Mouse (Mus musculus): Measurements from ENCODE around the gene Chst10. TPM values are rescaled to one million over a fixed set of nuclear protein-coding genes. Genes with fewer than 3 reads are reported as not detected.

Chst10 gene
- polyA plus RNA-seq (2015; fragmentation: Nextera tagmentation; extraction: Ambion mirVana): 4.5 and 6.5 TPM in 2 replicates

DNA sequence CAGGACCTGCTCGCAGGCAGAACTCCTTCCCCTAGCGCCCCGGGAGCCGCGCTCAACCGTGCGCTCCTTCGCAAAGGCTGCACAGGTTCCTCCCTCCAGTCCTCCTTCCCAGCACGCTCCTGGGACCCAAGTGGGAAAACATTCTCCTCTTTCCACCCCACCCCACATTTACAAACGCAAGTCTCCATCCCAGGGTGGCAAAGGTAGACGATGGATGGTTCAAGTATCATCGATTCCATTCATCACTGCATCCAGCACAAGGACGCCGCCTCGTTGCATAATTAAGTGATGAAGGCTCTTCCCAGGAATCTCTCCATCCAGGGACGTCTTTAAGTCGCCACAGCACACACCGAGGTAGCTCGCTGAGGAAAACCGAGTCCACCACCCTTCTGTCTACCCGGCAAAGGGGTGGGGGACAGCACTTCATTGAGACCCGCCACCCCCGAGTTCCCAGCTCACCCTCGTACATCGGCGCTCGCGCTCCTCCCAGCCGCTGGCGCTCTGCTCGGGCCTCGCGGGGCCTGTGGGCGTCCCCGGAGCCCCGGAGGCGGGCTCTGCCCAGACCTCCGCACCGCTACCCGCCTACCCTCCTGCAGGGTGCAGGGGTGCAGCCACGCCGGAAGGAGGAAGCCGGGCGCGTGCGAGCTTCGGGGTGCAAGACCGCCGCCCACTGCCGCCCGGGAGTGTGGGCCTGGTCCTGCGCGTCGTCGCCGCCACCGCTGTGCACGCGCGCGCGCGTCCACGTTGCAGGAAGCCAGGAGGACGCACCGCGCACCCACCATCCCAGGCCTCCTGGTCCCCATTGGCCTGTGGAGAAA is at the start of gene Chst10:
TSS of gene Chst10 (minus strand) at position 731 of the 818 bp plus-strand sequence.

DNA sequence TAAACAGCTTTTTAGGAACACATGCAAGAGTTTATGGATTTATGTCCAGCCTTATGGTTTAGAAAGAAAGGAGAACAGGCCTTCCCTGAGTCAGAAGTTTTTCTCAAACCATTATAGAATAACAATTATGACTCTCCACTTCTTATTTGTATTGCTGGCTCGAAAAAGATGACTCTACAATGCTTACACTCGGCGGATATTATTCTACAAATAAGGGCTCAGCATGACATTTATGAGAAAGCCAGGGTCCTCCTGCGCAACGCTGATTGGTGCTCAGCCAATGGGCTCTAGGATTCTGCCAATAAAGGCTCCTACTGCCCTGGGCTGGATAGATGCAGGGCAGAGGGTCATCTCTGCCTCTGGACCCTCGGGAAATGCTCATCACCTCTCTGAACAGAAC is 40.9 kb upstream of the Chst10 start, which contains the start of gene Nms:
TSS of gene Nms (plus strand) at position 301 of the 400 bp plus-strand sequence.

DNA sequence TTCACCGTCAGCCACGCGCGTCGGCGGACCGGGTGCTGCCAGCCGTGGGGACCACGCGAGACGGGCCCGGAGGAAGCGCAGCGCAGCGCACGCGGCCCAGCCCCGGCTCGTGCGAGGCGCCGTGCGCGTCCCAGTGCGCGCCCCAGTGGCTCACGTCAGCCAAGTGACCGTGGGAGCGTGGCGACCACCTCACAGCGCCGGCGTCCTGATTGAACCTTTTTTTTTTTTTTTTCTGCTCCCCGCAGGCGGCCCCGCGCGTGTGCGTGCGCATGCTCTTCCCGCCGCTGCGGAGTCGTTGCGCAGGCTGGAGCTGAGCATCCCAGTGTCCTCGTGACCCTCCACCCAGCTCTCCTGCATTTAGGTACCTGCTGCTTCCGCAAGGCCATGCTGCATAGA is 61.5 kb downstream of the Chst10 start, which contains the start of gene Lonrf2:
TSS of gene Lonrf2 (minus strand) at position 235 of the 396 bp plus-strand sequence.

Other genes with a start within 250 kb of the Chst10 start
- gene Aff3, start 233.2 kb downstream of the Chst10 start, polyA plus RNA-seq (2015; fragmentation: Nextera tagmentation; extraction: Ambion mirVana): 6.0 and 10.3 TPM in 2 replicates
- 1.7 and 3.7 TPM in 2 replicates for gene Lonrf2, start 61.5 kb downstream of the Chst10 start, polyA plus RNA-seq (2015; fragmentation: Nextera tagmentation; extraction: Ambion mirVana)
- not detected in 2 replicates for gene Nms, start 41.0 kb upstream of the Chst10 start, polyA plus RNA-seq (2015; fragmentation: Nextera tagmentation; extraction: Ambion mirVana)
- gene Pdcl3, start 87.4 kb upstream of the Chst10 start, polyA plus RNA-seq (2015; fragmentation: Nextera tagmentation; extraction: Ambion mirVana): 161 and 168 TPM in 2 replicates

Measured in adrenal gland, postnatal 0 days (tissue).